Mouse (Mus musculus): ENCODE results near the gene Olfr790. TPM values are rescaled to one million over a fixed set of nuclear protein-coding genes. Genes with fewer than 3 reads are reported as not detected.

Olfr790 gene
- total RNA-seq (2021), result not detected in 2 replicates
- long read RNA-seq, result 0 reads

DNA sequence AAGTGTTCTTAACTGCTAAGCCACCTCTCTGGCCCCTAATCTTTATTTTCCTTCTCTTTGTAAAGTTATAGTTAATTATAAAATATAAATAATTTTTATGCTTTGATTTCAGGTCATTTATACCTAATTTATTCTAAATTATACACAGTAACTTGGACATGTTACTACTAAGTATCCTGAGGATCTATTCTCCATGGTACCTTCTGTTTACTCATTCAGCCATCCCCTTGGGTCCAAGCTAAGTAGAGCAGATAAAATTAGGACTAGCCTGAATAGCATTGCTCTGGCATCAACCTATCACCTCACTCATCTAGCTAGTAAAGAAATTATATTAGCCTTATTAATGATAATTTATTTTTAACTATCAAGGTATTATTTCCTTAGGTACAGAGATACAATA is at the start of gene Olfr790:
Gene Olfr790, plus strand, starts transcription at position 301 of the 400 bp plus-strand sequence.
- DNase-seq, result no peak

DNA sequence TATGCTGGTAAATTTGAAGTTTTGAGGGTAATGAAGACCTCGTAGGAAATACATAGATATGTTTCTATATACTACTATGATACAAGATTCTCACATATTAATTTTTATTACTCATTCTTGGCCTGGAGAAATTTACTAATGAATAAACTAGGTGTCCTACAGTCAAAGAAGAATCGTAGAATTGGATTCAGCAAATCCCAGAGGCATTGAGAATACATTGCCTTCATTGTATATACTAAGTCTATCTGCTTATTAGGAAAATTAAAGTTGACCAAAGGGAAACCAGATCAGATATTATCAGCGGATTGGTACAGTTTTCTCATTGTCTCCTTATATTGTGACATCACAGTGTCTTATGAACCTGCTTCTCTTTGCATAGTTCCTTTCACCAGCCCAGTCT is 36.7 kb upstream of the Olfr790 start, which contains the start of gene Olfr787:
Gene Olfr787, plus strand, starts transcription at position 301 of the 400 bp plus-strand sequence.
- DNase-seq, result no peak

DNA sequence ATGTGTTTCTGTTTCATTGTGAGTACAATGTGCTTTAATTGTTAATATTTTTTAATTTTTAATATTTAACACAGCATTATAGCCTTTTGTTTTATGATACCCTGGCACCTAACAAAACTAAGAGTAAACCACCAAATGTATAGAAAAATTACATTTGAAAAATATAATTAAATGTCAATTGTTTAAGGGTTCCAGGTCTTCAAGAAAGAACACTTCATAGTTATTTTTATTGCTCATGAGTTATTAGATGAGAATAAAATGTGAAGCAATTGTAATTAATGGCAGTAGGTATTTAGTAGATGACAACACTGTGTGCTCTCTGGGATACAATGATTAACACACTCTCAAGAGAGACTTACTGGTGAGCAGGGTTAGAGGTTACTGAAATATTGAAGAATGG is 27.6 kb upstream of the Olfr790 start, which contains the start of gene Olfr788:
Gene Olfr788, plus strand, starts transcription at position 301 of the 400 bp plus-strand sequence.
- DNase-seq, result no peak

DNA sequence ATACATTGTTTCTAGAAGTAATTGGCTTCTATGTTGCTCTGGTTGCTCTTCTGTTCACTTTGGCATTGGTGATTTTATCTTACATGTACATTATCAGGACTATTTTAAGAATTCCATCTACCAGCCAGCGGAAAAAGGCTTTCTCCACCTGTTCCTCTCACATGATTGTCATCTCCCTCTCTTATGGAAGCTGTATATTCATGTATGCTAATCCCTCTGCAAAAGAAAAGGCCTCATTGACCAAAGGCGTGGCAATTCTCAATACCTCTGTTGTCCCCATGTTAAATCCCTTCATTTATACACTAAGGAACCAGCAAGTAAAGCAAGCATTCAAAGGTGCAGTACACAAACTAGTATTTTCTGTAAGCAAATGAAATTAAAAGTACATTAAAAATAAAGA is 25.0 kb upstream of the Olfr790 start:
- DNase-seq, result no peak

DNA sequence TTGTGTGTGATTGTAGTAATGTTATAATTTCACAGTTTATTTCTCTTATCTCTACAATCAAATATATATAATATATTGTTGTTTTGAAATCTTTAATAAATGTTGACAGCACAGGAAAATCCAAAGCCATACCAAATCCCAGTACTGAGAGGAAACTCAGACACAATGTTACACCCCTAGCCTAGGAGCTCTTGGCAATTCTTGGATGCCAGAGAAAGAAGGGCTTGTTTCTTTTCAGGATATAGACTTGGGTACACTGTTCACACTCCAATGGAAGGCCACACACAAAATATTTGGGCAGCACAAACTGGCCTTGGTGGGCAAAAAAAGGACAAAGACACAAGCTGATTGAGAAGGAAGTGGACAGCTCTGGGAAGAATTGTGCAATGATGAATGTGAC is 24.6 kb upstream of the Olfr790 start:
- DNase-seq, result no peak

DNA sequence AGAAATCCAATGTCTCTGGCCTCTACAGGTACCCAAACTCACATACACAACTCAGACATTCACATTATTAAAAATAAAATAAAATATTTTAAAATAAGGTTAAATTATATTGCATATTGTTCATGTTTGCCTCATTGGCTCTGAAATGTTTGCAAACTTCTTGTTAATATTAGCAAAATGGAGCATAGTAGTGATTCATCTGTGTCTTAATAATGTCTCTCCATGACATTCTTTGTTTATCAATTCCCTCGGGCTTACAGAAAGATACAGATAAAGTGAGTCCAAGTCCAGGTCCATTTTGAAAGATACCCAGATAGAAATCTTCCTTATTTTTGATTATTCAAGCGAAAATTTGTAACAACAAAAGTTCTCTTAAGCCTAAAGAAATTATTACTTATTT is 13.8 kb upstream of the Olfr790 start, which contains the start of gene Olfr789:
Gene Olfr789, plus strand, starts transcription at position 301 of the 400 bp plus-strand sequence.
- no peak for DNase-seq

DNA sequence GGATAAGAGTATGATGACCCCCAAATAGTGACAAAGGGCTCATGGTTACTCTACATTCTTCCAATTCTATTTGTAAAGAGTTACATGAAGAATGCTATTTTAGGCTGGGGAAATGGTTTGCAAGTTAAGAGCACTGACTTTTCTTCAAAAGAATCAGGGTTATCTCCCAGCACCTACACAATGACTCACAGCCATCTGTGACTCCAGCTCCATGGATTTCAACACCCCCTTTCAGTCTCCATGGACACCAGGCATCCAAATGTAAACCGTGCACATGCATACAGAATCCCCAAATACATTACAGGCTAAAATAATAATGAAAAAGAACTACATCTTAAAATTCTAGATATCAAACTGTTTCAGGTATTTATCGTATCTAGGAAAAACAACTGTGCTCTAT is 8.2 kb upstream of the Olfr790 start:
- DNase-seq, result no peak

DNA sequence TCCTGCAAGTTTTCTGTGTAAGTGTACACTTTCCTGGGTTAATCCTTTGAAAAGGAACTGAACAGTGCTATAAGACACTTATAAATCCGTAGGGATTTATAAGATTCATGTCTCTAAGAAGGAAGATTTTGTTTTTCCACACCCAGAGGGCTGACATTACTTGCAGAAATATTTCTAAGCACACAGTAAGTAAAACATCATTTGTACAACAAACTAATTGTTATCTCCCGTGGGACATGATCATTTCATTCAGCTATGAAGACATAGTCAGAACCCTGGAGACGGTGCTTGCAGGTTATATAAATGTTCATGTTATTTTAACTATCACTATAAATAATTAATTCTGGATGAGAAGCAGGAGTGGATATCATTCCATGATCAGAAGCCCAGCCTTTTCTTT is 23.2 kb downstream of the Olfr790 start, which contains the start of gene Olfr791:
Gene Olfr791, plus strand, starts transcription at position 301 of the 400 bp plus-strand sequence.
- no peak for DNase-seq

DNA sequence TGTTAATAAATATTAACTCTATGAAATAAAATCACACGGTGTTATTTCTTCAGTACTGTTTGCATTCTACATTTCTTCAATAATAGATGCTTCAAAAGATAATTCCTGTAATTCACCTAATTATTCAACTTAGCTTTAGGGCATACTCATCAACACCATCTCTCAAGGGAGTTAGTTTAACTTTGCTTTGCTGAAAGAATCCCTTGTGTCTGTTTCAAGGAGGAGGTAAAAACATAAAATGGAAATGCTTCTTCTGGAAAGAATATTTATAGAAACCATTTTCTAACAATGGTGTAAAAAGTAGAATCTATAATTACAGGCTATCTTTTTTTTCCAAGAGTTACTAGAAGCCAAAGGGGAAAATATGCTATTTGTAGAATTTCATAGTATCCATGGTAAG is 40.6 kb downstream of the Olfr790 start, which contains the start of gene Olfr792:
Gene Olfr792, plus strand, starts transcription at position 301 of the 400 bp plus-strand sequence.
- DNase-seq, result no peak

DNA sequence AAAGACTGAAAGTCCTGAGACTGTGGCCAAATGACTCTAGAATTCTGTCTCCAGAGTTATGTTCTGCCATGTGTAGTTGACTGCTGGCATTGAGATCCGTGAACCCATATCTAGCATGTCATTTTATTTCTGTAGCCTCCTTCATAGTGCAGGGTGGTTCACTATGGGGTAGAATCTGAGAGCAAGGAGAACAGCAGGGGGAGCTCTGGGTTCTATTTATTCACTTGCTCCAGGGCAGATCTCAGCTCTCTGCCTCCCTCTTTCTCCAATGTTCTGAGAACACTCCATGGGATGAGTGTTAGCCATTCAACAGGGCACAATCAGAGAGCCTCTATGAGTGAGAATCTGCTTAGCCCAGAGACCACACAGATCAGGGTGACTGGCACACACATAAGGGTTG is 51.1 kb downstream of the Olfr790 start:
- no peak for DNase-seq

Other genes starting within 250 kb of the Olfr790 start
- gene Olfr776, start 239.4 kb upstream of the Olfr790 start, total RNA-seq (2021), result not detected in 2 replicates
- gene Olfr777, start 227.0 kb upstream of the Olfr790 start, total RNA-seq (2021), result not detected in 2 replicates
- gene Olfr780, start 180.4 kb upstream of the Olfr790 start, total RNA-seq (2021), result not detected in 2 replicates
- gene Olfr781, start 169.6 kb upstream of the Olfr790 start, total RNA-seq (2021), result not detected in 2 replicates
- not detected in 2 replicates for gene Olfr782, start 149.6 kb upstream of the Olfr790 start, total RNA-seq (2021)
- not detected in 2 replicates for gene Olfr784, start 114.4 kb upstream of the Olfr790 start, total RNA-seq (2021)
- not detected in 2 replicates for gene Olfr785, start 93.1 kb upstream of the Olfr790 start, total RNA-seq (2021)
- gene Olfr786, start 71.2 kb upstream of the Olfr790 start, total RNA-seq (2021), result not detected in 2 replicates
- gene Olfr787, start 36.6 kb upstream of the Olfr790 start, total RNA-seq (2021), result not detected in 2 replicates
- gene Olfr788, start 27.5 kb upstream of the Olfr790 start, total RNA-seq (2021), result not detected in 2 replicates
- gene Olfr789, start 13.7 kb upstream of the Olfr790 start, total RNA-seq (2021), result not detected in 2 replicates
- gene Olfr791, start 23.3 kb downstream of the Olfr790 start, total RNA-seq (2021), result not detected in 2 replicates
- gene Olfr792, start 40.7 kb downstream of the Olfr790 start, total RNA-seq (2021), result not detected in 2 replicates
- gene Olfr794, start 69.2 kb downstream of the Olfr790 start, total RNA-seq (2021), result not detected in 2 replicates
- gene Olfr796, start 114.1 kb downstream of the Olfr790 start, total RNA-seq (2021), result not detected in 2 replicates
- not detected in 2 replicates for gene Olfr798, start 129.4 kb downstream of the Olfr790 start, total RNA-seq (2021)
- gene Olfr799, start 139.0 kb downstream of the Olfr790 start, total RNA-seq (2021), result not detected in 2 replicates
- gene Olfr800, start 159.2 kb downstream of the Olfr790 start, total RNA-seq (2021), result not detected in 2 replicates
- not detected in 2 replicates for gene Olfr801, start 175.4 kb downstream of the Olfr790 start, total RNA-seq (2021)
- gene Olfr802, start 189.7 kb downstream of the Olfr790 start, total RNA-seq (2021), result not detected in 2 replicates
- gene Olfr803, start 195.8 kb downstream of the Olfr790 start, total RNA-seq (2021), result not detected in 2 replicates
- not detected in 2 replicates for gene Olfr804, start 204.7 kb downstream of the Olfr790 start, total RNA-seq (2021)
- gene Olfr805, start 230.9 kb downstream of the Olfr790 start, total RNA-seq (2021), result not detected in 2 replicates
- gene Olfr806, start 243.4 kb downstream of the Olfr790 start, total RNA-seq (2021), result not detected in 2 replicates